Mouse (Mus musculus) testis, adult 2 months (tissue): ENCODE results near the gene Crhr1.

Experiments
- CTCF ChIP-seq: fragments of 200-500 bp; IDR thresholded peaks from 2 replicates; pipeline ENCODE4 v1.5.1; 2012; ENCODE audit warnings: low read depth, mild to moderate bottlenecking, inconsistent platforms, low read length, moderate library complexity; ENCODE audit not compliant: control insufficient read depth, insufficient read depth, insufficient replicate concordance
- POLR2A ChIP-seq: fragments of 200-500 bp; IDR thresholded peaks from 2 replicates; pipeline ENCODE4 v1.6.1; 2012; ENCODE audit warnings: low read depth, mild to moderate bottlenecking, inconsistent platforms, low read length, moderate library complexity; ENCODE audit not compliant: control insufficient read depth

DNA sequence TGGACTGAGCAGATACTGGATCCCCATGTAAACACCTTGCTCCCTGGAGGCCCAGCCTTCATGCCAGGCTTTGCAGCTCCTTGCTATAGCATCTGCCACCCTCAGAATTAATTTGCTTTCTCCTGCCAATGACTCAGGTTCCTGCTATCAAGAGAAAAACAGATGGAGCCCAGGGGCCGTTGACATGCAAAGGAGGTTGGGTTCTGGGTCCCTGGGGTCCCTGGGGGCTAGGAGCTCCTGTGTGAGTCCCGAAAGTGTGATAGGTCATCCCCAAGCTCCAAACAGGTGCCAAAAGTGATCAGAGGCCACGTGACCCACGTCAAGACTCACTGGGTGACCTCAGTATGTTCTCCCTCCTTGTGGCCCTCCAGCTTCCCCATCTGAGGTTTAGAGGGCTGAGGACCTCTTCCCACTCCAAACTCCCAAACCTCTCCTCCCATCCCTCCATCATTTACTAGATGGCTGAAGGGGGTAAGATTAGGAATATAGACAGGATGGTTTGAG, 27.2 kb downstream of the Crhr1 start:
- TF ChIP-seq POLR2A (no peak), CTCF (no peak)
